Mouse (Mus musculus): ENCODE results near the gene Fat3.

DNA sequence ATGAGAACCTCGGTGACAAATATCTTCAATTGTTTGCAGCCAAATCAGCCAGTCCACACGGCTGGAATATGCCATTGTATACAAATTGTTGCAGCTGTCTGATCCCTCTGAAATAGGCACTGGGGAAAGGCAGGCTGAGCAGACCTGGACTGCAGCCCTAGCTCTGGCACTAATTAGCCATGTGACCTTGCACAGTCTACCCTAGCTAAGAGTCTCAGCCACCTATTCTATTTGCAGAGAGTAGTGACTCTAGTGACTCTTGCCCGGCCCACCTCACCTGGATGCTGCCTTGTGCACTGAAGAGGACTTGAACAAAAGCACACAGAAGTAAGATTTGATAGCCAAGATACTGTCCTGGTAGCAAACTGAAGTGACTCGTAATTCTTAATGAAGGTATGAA, 235.6 kb downstream of the Fat3 start:
- TF ChIP-seq CTCF (IDR thresholded peaks at IDR 0.05; ENCODE audit: borderline replicate concordance, insufficient read depth, low read depth, low read length): no peak
- TF ChIP-seq POLR2A (IDR thresholded peaks at IDR 0.05; ENCODE audit: borderline replicate concordance, insufficient read depth, low read length): no peak

Data from cerebellum, adult 2 months (tissue).